Mouse (Mus musculus) ES-E14 (cell line): ENCODE results near the gene Polr2f. TPM values are rescaled to one million over a fixed set of nuclear protein-coding genes. Genes with fewer than 3 reads are reported as not detected.

Experiments
- DNase-seq: peaks from one replicate; pipeline ENCODE4 v3.0.0-alpha.2; 2013; ENCODE audit warnings: low read depth, low spot score
- H3K27ac ChIP-seq: 2 replicates; pipeline ENCODE4 v1.5.1; 2012; ENCODE audit warnings: low read depth, mild to moderate bottlenecking, low read length, moderate library complexity, mixed read lengths; ENCODE audit not compliant: poor library complexity, insufficient read depth, severe bottlenecking
- H3K36me3 ChIP-seq: 2 replicates; pipeline ENCODE4 v1.6.1; 2012; ENCODE audit warnings: mild to moderate bottlenecking, low read length, moderate library complexity, mixed read lengths; ENCODE audit not compliant: control insufficient read depth, poor library complexity, insufficient read depth, severe bottlenecking
- H3K4me1 ChIP-seq, 2 experiments: fragments of 150-350 bp in 1 of 2; sonication (generic) in 1 of 2; 2 replicates each; pipeline ENCODE4 v1.6.1; 2012; ENCODE audit warnings: low read length in 2 of 2, mild to moderate bottlenecking in 1 of 2, mixed read lengths in 1 of 2; ENCODE audit not compliant: control insufficient read depth in 2 of 2, insufficient read depth in 2 of 2, poor library complexity in 1 of 2
- H3K4me3 ChIP-seq, 2 experiments: fragments of 150-350 bp in 1 of 2; sonication (generic) in 1 of 2; 2 replicates each; pipeline ENCODE4 v1.5.1; 2012; ENCODE audit warnings: low read length in 2 of 2, low read depth in 1 of 2, mild to moderate bottlenecking in 1 of 2, mixed read lengths in 1 of 2; ENCODE audit not compliant: insufficient read depth in 1 of 2, poor library complexity in 1 of 2, severe bottlenecking in 1 of 2
- H3K9ac ChIP-seq: 2 replicates; pipeline ENCODE4 v1.6.1; 2012; ENCODE audit warnings: low read depth, mild to moderate bottlenecking, low read length, mixed read lengths; ENCODE audit not compliant: poor library complexity, insufficient read depth, severe bottlenecking
- H3K9me3 ChIP-seq: fragments of 150-350 bp; sonication (generic); 2 replicates; pipeline ENCODE4 v1.6.1; 2012; ENCODE audit warnings: low read depth, mild to moderate bottlenecking, low read length; ENCODE audit not compliant: control insufficient read depth, insufficient read depth
- CHD2 ChIP-seq: IDR thresholded peaks from 2 replicates; pipeline ENCODE4 v1.6.1; 2014; ENCODE audit warnings: mild to moderate bottlenecking, low read depth, low read length, inconsistent platforms
- HCFC1 ChIP-seq: IDR thresholded peaks from 2 replicates; pipeline ENCODE4 v1.6.1; 2012; ENCODE audit warnings: low read length, inconsistent platforms, borderline replicate concordance; ENCODE audit not compliant: insufficient read depth
- MAFK ChIP-seq: IDR thresholded peaks from 2 replicates; pipeline ENCODE4 v1.6.1; 2014; ENCODE audit warnings: mild to moderate bottlenecking, low read depth, low read length, inconsistent platforms; ENCODE audit not compliant: insufficient read depth
- ZC3H11A ChIP-seq: IDR thresholded peaks from 2 replicates; pipeline ENCODE4 v1.6.1; 2012; ENCODE audit warnings: low read depth, mild to moderate bottlenecking, inconsistent platforms, low read length, borderline replicate concordance
- ZNF384 ChIP-seq: IDR thresholded peaks from 2 replicates; pipeline ENCODE4 v1.6.1; 2012; ENCODE audit warnings: low read depth, low read length, inconsistent platforms
- in situ Hi-C, 2 experiments: fragments of 600-800 bp; cut with MboI; formaldehyde crosslinking; loops; one replicate each; pipeline ENCODE4 v1.15.1; 2025; ENCODE audit warnings: low sequenced_read_pairs in 2 of 2, inconsistent platforms in 1 of 2; ENCODE audit not compliant: unreplicated experiment in 2 of 2
- total RNA-seq: library from RNA; depleted of rRNA; stranded (reverse); fragments of 300-350 nt; gene quantifications from 2 replicates; pipeline ENCODE4 v1.2.3, GENCODE M21; 2012

Polr2f gene
- total RNA-seq, 1 experiment = 238 TPM

- DNase-seq = peak; percentile 84
- Histone ChIP-seq H3K27ac (no peak overlapping the region), H3K36me3 (peaks cover 69% of the 10 kb centered on the region), H3K4me3 (no peak overlapping the region), H3K9me3 (no peaks in the 10 kb centered on the region), H3K4me1 (peaks cover 0 to 7% of the 10 kb centered on the region in 2 experiments; a peak in 2 of 4 replicates), H3K9ac (no peak overlapping the region)
- in situ Hi-C loops = no loop called here
- TF ChIP-seq CHD2 = no peak
- no peak for TF ChIP-seq MAFK
- TF ChIP-seq ZNF384 = no peak
- no peak for TF ChIP-seq HCFC1
- TF ChIP-seq ZC3H11A = no peak
Observed at GRCm38 (mm10) chr15:79148533-79148932, 7.7 kb downstream of the Polr2f start.

DNA sequence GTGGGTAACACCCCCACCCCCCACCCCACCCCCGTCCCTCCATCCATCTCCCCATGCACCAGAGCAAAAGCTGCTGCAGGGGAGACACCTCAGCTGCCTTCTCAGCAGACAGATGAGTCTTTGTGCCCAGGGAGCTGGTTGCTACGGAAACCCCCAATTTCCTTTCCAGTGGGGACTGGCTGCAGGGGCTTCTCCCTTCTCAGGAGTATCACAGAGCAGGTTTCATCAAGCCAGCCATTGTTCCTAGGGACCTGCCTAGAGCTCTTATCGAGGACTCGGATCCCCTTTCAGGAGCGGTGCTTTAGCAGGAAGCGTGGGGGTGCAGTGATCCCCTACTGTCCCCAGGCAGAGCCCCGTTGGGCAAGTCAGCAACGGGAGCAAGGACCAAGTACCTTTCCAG is 11.1 kb downstream of the Polr2f start:
- Histone ChIP-seq H3K9me3 (no peaks in the 10 kb centered on the region), H3K27ac (no peak overlapping the region), H3K36me3 (peaks cover 42% of the 10 kb centered on the region), H3K9ac (no peak overlapping the region), H3K4me1 (0 out of 4 replicates have a peak, but pooled peaks cover 0 to 3% of the 10 kb centered on the region in 2 experiments), H3K4me3 (no peak overlapping the region)
- no peak for DNase-seq
- in situ Hi-C loops = no loop called here
- no peak for TF ChIP-seq HCFC1
- TF ChIP-seq MAFK = no peak
- TF ChIP-seq ZNF384 = no peak
- TF ChIP-seq ZC3H11A = no peak
- no peak for TF ChIP-seq CHD2

- Histone ChIP-seq H3K4me1 (0 out of 4 replicates have a peak, but pooled peaks cover 0 to 3% of the 10 kb centered on the region in 2 experiments), H3K4me3 (no peak overlapping the region), H3K9me3 (no peaks in the 10 kb centered on the region), H3K9ac (no peak overlapping the region), H3K27ac (no peak overlapping the region), H3K36me3 (peaks cover 35% of the 10 kb centered on the region)
- no peak for DNase-seq
- in situ Hi-C loops = no loop called here
- no peak for TF ChIP-seq ZC3H11A
- TF ChIP-seq MAFK = no peak
- TF ChIP-seq HCFC1 = no peak
- no peak for TF ChIP-seq CHD2
- no peak for TF ChIP-seq ZNF384
Observed at GRCm38 (mm10) chr15:79152709-79153108, 11.9 kb downstream of the Polr2f start.

GRCm38 (mm10) chr15:79155572-79155971 is 14.8 kb downstream of the Polr2f start:
- 0 out of 4 replicates have a peak, but pooled peaks cover 0 to 3% of the 10 kb centered on the region in 2 experiments for H3K4me1 ChIP-seq
- H3K27ac ChIP-seq = no peak overlapping the region
- in situ Hi-C loops = no loop called here
- H3K36me3 ChIP-seq = peaks cover 19% of the 10 kb centered on the region
- TF ChIP-seq ZNF384 (no peak), CHD2 (no peak), MAFK (no peak), HCFC1 (no peak), ZC3H11A (no peak)
- H3K9ac ChIP-seq = no peak overlapping the region
- no peak for DNase-seq
- H3K9me3 ChIP-seq = no peaks in the 10 kb centered on the region
- H3K4me3 ChIP-seq = no peak overlapping the region

DNA sequence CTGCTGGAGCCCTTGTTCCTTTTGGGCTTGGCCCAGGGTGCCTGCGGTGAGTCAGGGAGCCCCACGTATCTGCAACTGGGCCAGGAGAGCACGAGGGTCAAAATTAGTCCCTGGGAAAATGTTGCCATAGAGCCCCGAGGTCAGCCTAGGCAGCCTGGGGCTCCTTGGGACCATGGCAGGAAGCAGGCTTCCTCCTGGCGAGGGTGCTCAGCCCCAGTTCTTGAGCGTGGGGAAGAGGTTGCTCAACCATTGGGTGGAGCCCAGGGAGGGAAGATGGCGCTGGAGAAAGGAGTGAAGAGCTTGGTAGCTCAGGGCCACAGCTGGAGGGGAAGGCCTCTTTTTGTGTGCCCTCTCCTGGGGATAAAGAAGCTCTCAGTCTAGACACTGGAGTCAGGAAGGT is 21.5 kb downstream of the Polr2f start:
- in situ Hi-C loops = no loop called here
- no peak overlapping the region for H3K27ac ChIP-seq
- no peaks in the 10 kb centered on the region for H3K36me3 ChIP-seq
- H3K4me1 ChIP-seq = peaks cover 0 to 3% of the 10 kb centered on the region in 2 experiments; a peak in 1 of 4 replicates
- no peak overlapping the region for H3K9ac ChIP-seq
- no peak for DNase-seq
- H3K4me3 ChIP-seq = no peak overlapping the region
- H3K9me3 ChIP-seq = no peaks in the 10 kb centered on the region
- no peak for TF ChIP-seq MAFK
- TF ChIP-seq CHD2 = no peak
- TF ChIP-seq ZNF384 = no peak
- no peak for TF ChIP-seq ZC3H11A
- no peak for TF ChIP-seq HCFC1
